Mouse (Mus musculus): ENCODE measurements around the gene Tespa1.
"Not testable (repeated sequence)": the region's sequence is repeated elsewhere in the genome, so short reads cannot be mapped to it uniquely, and the experiment has no call there.

The Tespa1 gene

DNA sequence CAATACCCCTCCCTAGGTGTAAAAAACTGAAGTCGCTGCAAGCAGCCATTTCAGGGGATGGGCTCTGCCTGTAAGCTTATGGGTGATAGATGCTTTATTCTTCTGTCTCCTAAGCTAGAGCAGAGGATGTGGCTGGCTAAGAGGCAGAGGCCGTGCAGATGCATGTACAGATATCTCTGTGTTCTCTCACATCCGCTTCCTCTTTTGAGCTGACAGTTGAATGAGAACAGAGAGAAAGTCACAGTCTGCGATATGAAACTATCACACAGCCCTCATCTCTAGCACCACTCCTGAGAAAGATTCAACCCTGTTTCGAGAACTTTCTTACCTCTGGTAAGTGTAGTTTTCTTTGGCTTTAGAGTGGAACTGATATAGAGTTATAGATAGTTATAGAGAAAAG lies at the start of gene Tespa1:
Gene Tespa1, plus strand, starts transcription at position 234 of the 400 bp plus-strand sequence.
- DNase-seq (ENCODE audit: low read depth, low spot score): no peak

DNA sequence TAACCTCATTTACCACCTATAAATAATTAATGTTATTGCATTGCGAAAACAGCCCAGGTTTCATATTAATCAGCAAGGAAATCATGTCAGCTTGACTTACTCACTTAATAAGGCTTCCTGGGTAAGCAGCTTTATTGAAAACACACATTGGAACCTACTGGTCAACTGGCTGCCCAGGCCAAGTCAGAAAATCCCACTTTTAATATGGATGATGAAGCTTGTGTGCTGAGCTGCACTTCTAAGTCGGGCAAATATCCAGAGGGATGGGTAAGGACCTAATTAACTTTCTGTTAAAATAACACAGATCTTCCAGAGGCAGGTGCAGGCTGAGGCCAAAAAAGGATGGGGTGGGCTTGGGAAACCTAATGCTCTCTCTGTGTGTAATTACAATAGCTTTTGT lies 46.9 kb upstream of the Tespa1 start:
- DNase-seq (ENCODE audit: low read depth, low spot score): no peak

DNA sequence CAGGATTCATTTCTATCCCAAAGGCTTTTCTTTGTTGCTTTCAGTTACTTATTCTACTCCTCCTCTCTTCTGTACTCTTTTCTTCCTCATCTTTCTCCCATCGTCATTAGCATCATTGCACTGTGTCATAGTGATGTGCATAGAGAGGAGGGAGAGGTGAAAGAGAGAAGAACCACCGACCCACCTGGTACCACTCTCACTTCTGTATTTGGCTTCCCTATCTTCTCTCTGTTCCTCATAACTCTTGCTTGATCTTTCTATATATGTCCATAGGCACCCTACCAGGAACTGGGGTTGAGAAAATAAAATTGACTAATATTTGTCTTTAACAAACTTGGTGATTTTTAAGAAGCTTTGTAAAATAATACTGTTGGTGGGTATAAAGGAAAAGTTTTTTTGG lies 46.2 kb upstream of the Tespa1 start:
- no peak for DNase-seq (ENCODE audit: low read depth, low spot score)

DNA sequence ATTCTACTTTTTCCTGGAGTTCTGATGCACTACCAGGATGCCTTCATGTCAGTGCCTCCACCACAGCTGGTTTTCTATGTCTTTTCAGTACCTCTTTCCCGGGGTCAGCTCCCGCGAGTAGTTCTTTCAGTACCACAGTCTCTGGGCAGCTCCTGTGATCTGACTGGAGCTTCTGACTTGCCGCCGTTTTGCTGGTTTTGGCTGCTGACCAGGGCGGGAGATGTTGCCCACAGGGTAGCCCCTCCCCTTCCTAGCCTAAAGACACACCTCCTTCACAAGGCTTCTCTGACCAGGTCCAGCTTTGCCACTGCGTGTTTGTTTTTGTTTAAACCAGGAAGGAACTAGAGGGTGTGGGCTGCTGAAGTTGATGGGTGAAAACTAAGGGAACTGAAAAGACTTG lies 42.6 kb upstream of the Tespa1 start, which contains the start of gene Neurod4:
Gene Neurod4, minus strand, starts transcription at position 175 of the 400 bp plus-strand sequence.
- DNase-seq (ENCODE audit: low read depth, low spot score): peak; percentile 82

DNA sequence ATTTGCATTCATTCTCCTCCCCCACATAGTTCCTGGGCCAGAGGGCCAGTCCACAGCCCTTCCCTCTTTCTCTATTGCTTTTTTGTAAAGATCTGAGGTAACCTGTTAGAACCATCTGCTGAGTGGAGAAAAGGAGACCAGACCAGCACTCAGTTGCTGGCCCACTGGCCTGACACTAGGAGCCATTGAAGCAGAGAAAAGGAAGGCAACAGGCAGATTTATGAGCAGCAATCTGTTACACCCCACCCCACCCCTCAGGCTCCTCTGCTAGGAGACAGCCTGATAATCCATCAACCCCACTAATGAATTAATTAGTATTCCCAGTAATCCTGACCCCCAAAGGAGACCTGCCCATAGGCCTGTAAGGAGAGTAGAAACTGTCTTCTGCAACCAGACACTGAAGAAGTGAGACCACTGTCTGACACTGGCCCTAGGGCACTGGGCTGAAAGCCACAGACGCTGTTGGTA lies 40.7 kb upstream of the Tespa1 start:
- no peak for DNase-seq (ENCODE audit: low read depth, low spot score)

DNA sequence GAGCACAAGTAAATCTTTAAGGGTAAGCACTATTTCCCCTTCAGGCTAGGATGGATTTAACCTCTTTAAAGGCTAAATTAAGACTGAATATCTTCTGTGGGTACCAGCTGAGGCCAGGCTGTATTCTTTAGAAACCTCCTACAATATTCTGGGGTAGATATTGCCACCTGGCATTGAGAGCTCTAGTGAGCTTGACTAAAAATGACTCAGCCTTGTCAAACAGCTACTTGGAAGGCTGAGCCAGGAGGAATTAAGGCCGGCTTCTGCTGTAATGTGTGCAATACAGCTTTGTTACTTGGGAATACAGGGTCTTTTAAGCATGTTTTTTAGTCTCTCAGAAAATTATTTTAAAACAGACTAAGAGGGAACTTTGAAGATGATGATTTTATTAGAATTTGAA lies 35.5 kb upstream of the Tespa1 start:
- no peak for DNase-seq (ENCODE audit: low read depth, low spot score)

DNA sequence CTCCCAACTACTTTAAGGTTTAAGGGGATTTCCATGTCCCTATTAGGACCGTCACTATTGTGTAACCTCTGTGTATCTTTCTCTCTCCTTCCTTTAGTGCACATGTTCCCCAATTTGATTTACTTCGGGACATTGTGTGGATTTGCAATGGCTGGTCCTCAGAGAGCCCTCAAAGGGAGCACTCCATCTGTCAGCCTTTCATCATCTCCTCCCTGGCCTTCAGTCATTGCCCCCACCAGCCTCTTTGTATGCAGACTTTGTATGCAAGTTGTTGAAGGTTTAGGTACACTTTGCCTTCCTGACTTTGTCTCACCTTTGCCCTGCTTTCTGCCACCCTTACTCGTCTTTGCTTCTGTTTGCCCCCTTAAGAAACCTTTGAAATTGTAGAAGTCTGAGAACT lies 34.7 kb upstream of the Tespa1 start:
- no peak for DNase-seq (ENCODE audit: low read depth, low spot score)

DNA sequence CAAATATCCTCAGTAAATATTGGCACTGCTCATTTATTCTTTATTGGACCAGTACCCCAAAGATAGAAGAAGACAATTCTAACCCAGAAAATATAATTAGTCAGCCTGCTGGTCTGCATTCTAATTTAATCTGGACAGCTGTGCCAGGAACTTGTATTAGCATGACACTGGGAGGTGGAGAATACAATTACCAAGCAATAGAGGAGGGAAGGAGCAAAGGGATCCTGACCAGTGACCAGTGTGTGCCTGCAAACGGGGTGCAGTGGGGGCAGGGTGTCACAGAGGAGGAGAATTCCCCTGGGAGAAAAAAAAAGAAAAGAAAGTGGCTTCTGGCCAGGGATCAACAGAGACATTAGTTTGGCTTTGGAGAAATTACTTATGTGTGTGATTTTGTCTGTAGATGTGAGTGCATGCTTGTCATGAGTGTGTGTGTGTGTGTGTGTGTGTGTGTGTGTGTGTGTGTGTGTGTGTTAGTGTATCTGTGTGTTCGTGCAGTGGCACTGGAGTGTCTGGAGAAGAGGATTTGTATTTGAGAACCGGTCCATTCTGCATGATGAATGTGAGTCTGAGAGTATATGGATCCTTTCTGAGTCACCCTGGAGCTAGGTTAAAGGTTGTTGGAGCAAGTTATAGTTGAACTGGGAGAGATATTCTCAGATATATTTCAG lies 28.8 kb upstream of the Tespa1 start:
- peak; percentile 61 for DNase-seq (ENCODE audit: low read depth, low spot score)

DNA sequence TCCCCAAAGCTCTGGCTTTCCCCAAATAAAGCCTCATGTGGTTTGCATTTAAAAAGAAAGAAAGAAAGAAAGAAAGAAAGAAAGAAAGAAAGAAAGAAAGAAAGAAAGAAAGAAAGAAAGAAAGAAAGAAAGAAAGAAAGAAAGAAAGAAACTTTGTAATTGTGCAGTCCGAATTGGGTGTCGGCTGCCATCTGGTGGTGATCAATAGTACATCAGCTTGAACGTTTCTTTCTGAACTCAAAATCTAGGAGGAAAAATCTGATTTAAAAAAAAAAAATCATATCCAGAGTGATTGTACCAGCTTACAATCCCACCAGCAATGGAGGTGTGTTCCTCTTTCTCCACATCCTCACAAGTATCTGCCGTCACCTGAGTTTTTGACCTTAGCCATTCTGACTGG lies 23.9 kb upstream of the Tespa1 start:
- peak; percentile 26 for DNase-seq (ENCODE audit: low read depth, low spot score)

DNA sequence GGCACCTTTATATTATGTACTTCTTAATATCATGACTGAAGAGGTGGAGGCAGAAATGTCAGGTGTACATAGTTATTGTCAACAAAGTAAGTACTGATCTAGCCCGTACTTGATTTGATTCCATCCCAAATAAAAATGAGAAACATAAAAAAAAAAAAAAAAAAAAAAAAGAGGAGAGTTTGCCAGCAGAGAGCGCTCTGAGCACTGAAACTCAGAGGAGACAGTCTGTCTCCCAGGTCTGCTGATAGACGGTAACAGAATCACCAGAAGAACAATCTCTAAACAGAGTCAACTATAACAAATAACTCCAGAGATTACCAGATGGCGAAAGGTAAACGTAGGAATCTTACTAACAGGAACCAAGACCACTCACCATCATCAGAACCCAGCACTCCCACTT lies 18.5 kb upstream of the Tespa1 start:
- not testable (repeated sequence) for DNase-seq (ENCODE audit: low read depth, low spot score)

DNA sequence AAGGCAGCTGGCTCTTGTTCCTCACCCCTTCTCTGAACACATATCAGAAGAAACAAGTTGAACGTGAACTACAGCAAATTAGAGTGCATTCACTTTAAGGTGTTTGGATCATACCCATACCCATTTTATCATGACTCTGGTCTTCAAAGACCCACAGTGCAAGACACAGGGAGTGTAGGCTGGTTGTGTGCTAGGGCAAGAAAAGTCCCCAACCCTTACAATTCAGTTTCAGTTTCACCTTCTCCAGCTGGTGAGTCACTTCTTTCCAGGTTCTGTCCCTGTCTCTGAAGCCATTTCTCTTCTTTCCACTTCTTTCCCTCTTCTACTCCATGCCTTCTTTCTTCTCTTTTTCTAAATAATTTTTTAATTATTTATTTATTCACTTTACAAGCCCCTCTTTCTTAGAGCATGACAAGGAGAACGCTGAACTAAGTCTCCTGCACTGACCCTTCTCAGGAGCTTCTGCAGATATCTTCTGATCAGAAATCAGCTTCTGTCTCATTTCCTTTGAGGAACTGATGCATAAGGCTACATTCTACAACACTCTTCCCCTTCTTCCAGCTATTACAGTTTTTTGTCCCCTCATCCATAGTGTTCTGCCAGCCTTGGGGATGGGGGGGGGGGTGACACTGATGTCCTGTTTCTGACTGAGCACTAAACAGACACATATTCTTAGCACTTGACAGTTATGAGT lies 11.0 kb upstream of the Tespa1 start:
- no peak for DNase-seq (ENCODE audit: low read depth, low spot score)

DNA sequence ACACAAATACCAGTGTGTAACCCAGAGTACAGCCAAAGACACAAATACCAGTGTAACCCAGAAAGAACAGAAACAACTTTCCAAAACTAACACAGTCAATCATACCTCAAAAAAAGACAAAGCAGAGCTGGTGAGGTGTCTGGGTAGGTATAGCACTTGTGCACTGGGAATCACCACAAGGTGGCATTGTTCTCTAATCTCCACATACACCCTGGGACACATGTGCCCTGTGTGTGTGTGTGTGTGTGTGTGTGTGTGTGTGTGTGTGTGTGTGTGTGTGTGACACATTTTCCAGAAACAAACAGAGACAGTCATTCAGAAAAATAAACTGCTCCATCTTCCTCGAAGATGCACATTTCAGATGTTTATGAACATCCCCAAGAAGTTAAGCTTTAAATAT lies 9.1 kb upstream of the Tespa1 start:
- peak; percentile 39 for DNase-seq (ENCODE audit: low read depth, low spot score)

DNA sequence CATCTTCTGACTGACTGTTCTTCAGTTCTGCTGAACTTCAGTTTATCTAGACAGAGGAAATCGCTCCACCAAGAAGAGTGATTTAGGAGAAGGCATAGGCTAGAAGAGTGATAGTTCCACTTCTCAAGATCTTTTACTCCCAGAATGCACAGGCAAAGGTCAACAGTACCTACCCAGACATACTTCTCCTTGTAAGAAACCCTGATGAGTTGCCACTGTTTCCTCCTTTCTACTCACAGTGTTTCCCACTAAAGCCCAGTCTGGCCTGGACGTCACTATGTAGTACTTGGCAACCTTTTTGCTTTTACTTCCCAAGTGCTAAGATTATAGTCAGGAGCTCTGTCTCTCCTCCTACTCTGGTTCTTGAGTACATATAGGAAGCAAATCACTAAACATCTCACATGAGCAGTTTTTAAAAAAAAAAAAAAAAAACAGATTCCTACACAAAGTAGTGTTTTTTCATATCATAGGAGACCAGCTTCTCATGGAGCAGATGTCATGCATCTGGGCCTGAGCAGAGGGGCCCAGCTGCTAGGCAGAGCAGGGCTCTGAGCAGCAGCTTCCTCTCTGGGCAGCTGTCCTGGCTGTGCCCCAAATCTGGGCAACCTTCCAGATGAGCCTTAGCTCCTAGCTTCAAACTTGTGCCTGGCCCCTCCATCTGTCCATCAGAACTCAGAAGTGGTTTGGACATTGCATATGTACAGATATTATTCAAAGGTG lies 8.4 kb upstream of the Tespa1 start:
- DNase-seq (ENCODE audit: low read depth, low spot score): no peak

DNA sequence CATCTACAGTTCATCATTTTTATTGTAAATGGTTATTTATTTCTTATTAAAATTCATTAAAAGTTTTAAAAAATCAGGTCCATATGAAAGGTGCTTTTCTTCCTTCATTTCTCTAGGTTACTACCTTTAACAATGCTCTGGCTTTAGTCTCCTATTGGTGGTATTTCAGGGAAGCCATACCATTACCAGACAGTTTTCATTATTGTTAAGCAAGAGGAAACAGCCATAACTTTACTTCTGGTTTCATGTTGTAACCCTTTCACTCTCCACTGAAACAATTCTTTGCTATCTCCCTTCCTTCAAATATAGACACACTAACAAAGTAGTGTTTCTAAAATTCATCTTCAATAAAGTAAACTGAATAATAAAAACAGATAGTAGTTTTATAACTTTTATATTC lies 6.8 kb upstream of the Tespa1 start:
- DNase-seq (ENCODE audit: low read depth, low spot score): no peak

DNA sequence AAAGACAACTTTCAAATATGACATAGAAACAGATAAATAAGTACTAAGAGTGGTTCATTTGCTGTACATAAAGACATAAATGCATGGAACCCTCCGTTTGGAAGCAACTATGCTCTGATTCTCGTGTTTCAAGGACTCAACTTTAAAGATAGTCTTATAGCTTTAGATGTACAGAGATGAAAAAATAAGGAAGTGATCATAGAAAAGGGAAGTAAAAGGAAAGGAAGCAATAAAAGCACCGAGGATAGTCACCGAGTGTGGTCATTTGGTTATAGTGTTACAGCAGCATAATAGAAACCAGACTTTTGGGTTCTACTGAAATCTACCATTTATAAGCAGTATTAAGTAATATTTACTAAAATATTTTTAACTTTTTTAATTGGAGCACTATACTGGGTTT lies 4.0 kb upstream of the Tespa1 start:
- no peak for DNase-seq (ENCODE audit: low read depth, low spot score)

DNA sequence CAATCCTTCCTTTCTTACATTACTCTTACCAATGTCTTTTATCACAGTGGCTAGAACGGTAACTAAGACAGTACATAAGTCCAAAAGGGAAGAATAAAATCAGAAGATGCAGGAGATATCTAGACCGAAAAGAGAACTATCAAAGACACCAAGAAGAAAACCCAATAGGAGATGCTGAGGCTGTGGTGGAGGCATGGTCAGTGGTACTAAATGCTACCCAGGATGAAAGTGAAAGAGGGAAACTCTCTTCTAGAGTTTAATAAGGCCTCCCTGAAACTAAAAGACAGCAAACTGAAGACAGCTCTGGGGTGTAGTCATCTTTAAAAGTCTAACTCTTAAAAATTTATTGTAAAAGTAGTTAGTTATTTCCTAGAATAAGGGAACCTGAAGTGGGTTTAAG lies 2.0 kb upstream of the Tespa1 start:
- DNase-seq (ENCODE audit: low read depth, low spot score): no peak

DNA sequence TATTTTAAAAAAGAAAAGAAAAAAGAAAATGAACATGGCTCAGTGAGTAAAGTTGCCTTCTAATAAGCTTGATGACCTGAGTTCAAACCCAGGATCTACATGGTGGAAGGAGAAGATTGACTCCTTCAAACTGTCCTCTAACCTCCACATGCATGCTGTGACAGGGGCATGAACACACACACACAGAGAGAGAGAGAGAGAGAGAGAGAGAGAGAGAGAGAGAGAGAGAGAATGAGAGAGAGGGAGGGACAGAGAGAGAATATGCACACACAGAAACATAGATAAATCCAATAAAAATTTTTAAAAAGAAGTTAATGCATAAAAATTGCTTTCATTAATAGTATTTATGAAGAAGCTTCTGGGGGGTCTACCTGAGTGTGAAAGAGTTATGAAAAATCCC lies 608 bp upstream of the Tespa1 start:
- DNase-seq (ENCODE audit: low read depth, low spot score): no peak

DNA sequence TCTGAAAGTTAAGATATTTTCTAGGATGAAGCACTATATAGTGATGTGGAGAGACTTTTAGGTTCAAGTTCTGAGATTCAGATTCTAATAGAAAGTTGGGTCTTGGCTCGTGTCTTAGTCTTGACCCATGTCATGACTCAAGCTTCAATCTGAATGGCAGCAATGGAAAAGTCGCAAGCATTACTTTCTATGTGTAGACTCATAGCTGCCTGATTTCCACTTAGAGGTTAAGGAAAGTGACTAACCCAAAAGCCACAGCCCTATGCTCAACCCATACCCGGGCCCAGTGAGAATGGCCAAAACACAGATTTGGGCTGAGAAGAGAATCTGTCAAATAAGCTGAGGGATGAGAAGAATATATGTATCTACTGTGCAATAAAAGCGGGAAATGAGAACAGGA lies 1.6 kb downstream of the Tespa1 start:
- no peak for DNase-seq (ENCODE audit: low read depth, low spot score)

DNA sequence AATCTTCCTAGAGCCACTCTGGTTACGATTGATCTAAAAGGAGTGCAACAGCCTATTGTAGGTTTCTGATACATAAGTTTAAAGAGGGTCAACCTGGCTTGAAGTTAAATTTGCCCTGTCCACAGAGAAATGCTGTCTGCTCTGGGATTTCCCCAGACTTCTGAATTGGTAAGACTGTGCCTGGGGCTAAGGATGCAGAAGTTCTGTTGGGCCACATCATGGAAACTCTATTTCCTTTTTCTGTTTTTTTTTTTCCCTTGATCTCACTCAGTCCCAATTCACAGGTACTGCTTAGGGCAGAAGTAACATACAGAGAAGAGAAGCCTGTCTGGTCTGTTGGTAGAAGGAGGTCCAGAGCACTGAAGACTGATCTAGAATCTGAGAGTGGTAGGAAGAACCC lies 8.0 kb downstream of the Tespa1 start:
- DNase-seq (ENCODE audit: low read depth, low spot score): no peak

DNA sequence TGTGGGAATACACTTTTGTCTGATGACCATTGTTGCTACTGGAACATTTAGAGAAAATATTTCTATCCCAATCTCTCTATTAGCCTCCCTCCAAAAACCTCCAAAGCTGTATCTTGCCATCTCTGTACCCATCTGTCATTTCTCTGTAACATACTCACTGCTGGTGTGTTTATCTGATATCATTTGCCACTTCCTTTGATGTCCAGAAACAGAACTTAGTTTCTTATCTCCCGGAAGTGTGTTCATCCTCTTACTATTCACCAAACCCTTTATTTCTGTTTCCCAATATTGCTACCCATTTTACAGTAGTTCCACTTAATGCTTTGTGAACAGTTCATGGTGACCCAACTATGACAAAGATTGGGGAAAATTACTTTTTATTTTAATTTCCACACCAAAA lies 13.7 kb downstream of the Tespa1 start:
- no peak for DNase-seq (ENCODE audit: low read depth, low spot score)

DNA sequence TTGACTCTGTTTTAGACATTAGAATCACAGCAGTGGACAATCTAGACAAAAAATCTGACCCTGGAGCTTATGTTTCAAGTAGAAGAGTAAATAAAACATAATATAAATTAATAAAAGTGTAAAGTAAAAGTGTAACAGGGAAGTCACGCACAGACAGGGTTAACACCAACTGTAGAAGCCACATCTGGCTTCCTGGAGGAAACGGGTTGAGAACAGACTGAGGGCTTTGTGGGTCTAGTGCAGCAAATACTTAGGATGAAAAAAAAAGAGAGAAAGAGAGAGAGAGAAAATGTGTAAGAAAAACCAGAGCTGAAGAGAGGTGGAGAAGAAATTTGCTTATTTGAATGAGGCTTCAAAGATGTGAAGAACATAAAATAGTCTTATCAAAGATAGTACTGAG lies 14.9 kb downstream of the Tespa1 start:
- DNase-seq (ENCODE audit: low read depth, low spot score): no peak

DNA sequence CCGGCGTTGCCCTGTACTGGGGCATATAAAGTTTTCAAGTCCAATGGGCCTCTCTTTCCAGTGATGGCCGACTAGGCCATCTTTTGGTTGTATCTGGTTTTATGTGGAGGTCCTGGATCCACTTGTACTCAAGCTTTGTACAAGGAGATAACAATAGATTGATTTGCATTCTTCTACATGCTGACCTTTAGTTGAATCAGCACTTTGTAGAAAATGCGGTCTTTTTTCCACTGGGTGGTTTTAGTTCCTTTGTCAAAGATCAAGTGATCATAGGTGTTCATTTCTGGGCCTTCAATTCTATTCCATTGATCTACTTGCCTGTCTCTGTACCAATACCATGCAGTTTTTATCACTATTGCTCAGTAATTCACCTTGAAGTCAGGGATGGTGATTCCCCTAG lies 17.4 kb downstream of the Tespa1 start:
- DNase-seq (ENCODE audit: low read depth, low spot score): not testable (repeated sequence)

DNA sequence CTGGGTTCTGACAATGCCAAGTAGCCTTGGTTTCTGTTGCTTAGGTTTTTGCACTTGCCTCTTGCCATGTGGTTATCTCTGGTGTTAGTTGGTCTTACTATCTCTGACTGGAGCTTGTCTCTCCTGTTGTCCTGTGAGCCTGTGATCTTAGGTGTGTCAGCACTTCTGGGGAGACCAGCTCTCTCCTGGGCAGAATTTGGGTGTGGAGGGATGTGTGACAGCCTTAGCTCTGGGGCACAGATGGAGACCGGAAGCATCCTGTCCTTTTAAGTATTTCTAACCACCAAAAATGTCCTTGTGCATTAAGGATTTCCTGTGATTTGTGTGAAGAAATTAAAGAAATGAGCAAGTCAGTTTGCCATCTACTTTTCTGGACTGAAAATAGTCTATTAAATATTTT lies 21.4 kb downstream of the Tespa1 start:
- DNase-seq (ENCODE audit: low read depth, low spot score): no peak

Data from R1 (cell line).